Mouse (Mus musculus) erythroblast, embryonic 14.5 days (primary cell): ENCODE measurements around the gene Kng1. TPM values are rescaled to one million over a fixed set of nuclear protein-coding genes. Genes with fewer than 3 reads are reported as not detected.
"Not testable (repeated sequence)": the region's sequence is repeated elsewhere in the genome, so short reads cannot be mapped to it uniquely, and the experiment has no call there.

Experiments used
- H3K27me3 ChIP-seq: 2 replicates; pipeline ENCODE4 v1.6.1; 2012; ENCODE audit warnings: inconsistent platforms; ENCODE audit not compliant: control insufficient read depth
- H3K36me3 ChIP-seq: 2 replicates; pipeline ENCODE4 v1.6.1; 2012; ENCODE audit warnings: mild to moderate bottlenecking, inconsistent platforms; ENCODE audit not compliant: control insufficient read depth
- H3K4me1 ChIP-seq: 2 replicates; pipeline ENCODE4 v1.6.1; 2012; ENCODE audit warnings: inconsistent platforms; ENCODE audit not compliant: control insufficient read depth
- H3K4me3 ChIP-seq: replicated peaks from 2 replicates; pipeline ENCODE3; 2012; ENCODE audit warnings: moderate library complexity, mild to moderate bottlenecking, inconsistent platforms
- H3K9me3 ChIP-seq: 2 replicates; pipeline ENCODE4 v1.6.1; 2012; ENCODE audit warnings: low read length, inconsistent platforms, mixed read lengths; ENCODE audit not compliant: control insufficient read depth
- GATA1 ChIP-seq: IDR thresholded peaks from 2 replicates; pipeline ENCODE4 v1.6.1; 2012; ENCODE audit warnings: low read length, inconsistent platforms, mixed read lengths
- TAL1 ChIP-seq: IDR thresholded peaks from 3 replicates; pipeline ENCODE4 v1.6.1; 2012; ENCODE audit warnings: low read length, inconsistent platforms, mixed read lengths
- polyA plus RNA-seq: library from polyadenylated mRNA; stranded (reverse); fragments of >175 nt; gene quantifications from 2 replicates; pipeline ENCODE4 v1.2.3, GENCODE M21; 2012

Gene Kng1
- polyA plus RNA-seq, 1 experiment: 0.05 TPM

- TF ChIP-seq GATA1 (no peak), TAL1 (no peak)
- Histone ChIP-seq H3K9me3 (no peaks in the 10 kb centered on the region), H3K36me3 (no peaks in the 10 kb centered on the region), H3K4me3 (no peak overlapping the region), H3K4me1 (no peaks in the 10 kb centered on the region), H3K27me3 (no peaks in the 10 kb centered on the region)
Observed at GRCm38 (mm10) chr16:23093321-23093953, 35.8 kb downstream of the Kng1 start.

GRCm38 (mm10) chr16:23094136-23094535 lies 36.5 kb downstream of the Kng1 start:
- H3K9me3 ChIP-seq: no peaks in the 10 kb centered on the region
- no peak for TF ChIP-seq GATA1
- no peak for TF ChIP-seq TAL1
- no peak overlapping the region for H3K4me3 ChIP-seq
- peaks cover under 1% of the 10 kb centered on the region; the same call in 1 of the 2 replicates for H3K27me3 ChIP-seq
- no peaks in the 10 kb centered on the region for H3K4me1 ChIP-seq
- H3K36me3 ChIP-seq: no peaks in the 10 kb centered on the region

GRCm38 (mm10) chr16:23095581-23095980 lies 37.9 kb downstream of the Kng1 start:
- not testable (repeated sequence) for H3K4me1 ChIP-seq, H3K9me3 ChIP-seq, H3K4me3 ChIP-seq, H3K36me3 ChIP-seq
- peaks cover 15% of the 10 kb centered on the region for H3K27me3 ChIP-seq

GRCm38 (mm10) chr16:23096886-23097285 lies 39.2 kb downstream of the Kng1 start:
- not testable (repeated sequence) for H3K4me3 ChIP-seq, H3K4me1 ChIP-seq, H3K36me3 ChIP-seq, H3K9me3 ChIP-seq
- H3K27me3 ChIP-seq: peaks cover 17% of the 10 kb centered on the region

- H3K27me3 ChIP-seq: peaks cover 17% of the 10 kb centered on the region
- H3K36me3 ChIP-seq, H3K9me3 ChIP-seq, H3K4me1 ChIP-seq, H3K4me3 ChIP-seq: not testable (repeated sequence)
Observed at GRCm38 (mm10) chr16:23097290-23098104, 39.8 kb downstream of the Kng1 start.

- H3K36me3 ChIP-seq, H3K4me3 ChIP-seq, H3K9me3 ChIP-seq: not testable (repeated sequence)
- H3K27me3 ChIP-seq: peaks cover 17% of the 10 kb centered on the region
- H3K4me1 ChIP-seq: peaks cover 16% of the 10 kb centered on the region
Observed at GRCm38 (mm10) chr16:23098105-23098452, 40.4 kb downstream of the Kng1 start.

GRCm38 (mm10) chr16:23099632-23100031 lies 42.0 kb downstream of the Kng1 start:
- no peaks in the 10 kb centered on the region for H3K36me3 ChIP-seq
- TF ChIP-seq GATA1: no peak
- no peak for TF ChIP-seq TAL1
- H3K4me3 ChIP-seq: no peak overlapping the region
- no peaks in the 10 kb centered on the region for H3K9me3 ChIP-seq
- H3K4me1 ChIP-seq: peaks cover 18% of the 10 kb centered on the region
- H3K27me3 ChIP-seq: peaks cover 17% of the 10 kb centered on the region

GRCm38 (mm10) chr16:23100099-23100575 lies 42.5 kb downstream of the Kng1 start:
- Histone ChIP-seq H3K27me3 (peaks cover 17% of the 10 kb centered on the region), H3K4me3 (no peak overlapping the region), H3K4me1 (peaks cover 18% of the 10 kb centered on the region), H3K9me3 (no peaks in the 10 kb centered on the region), H3K36me3 (no peaks in the 10 kb centered on the region)
- TF ChIP-seq GATA1 (no peak), TAL1 (no peak)

- no peaks in the 10 kb centered on the region for H3K36me3 ChIP-seq
- H3K4me1 ChIP-seq: peaks cover 18% of the 10 kb centered on the region
- H3K4me3 ChIP-seq: no peak overlapping the region
- no peaks in the 10 kb centered on the region for H3K9me3 ChIP-seq
- TF ChIP-seq GATA1 (no peak), TAL1 (no peak)
- H3K27me3 ChIP-seq: peaks cover 17% of the 10 kb centered on the region
Observed at GRCm38 (mm10) chr16:23100613-23101012, 42.9 kb downstream of the Kng1 start.
